Mouse (Mus musculus) embryonic facial prominence, embryonic 14.5 days (tissue): ENCODE results near the gene Tysnd1. TPM values are rescaled to one million over a fixed set of nuclear protein-coding genes. Genes with fewer than 3 reads are reported as not detected.

ENCODE experiments used
- polyA plus RNA-seq: library from polyadenylated mRNA; unstranded; fragments of >200 nt; fragmentation: Nextera tagmentation; extraction: Ambion mirVana; gene quantifications from 2 replicates; pipeline ENCODE4 v1.2.1, GENCODE M21; 2014

Gene Tysnd1
- polyA plus RNA-seq, 1 experiment from 2014 or later = 33.4 TPM

Other genes with a start within 250 kb of the Tysnd1 start
- gene Eif4ebp2, start 242.9 kb upstream of the Tysnd1 start, polyA plus RNA-seq = 43.3 and 46.9 TPM in 2 replicates
- gene Lrrc20, start 219.7 kb upstream of the Tysnd1 start, polyA plus RNA-seq = 9.7 TPM in 2 replicates
- gene Npffr1, start 100.0 kb upstream of the Tysnd1 start, polyA plus RNA-seq = 0.06 and 0.08 TPM in 2 replicates
- gene Ppa1, start 47.0 kb upstream of the Tysnd1 start, polyA plus RNA-seq = 158 and 162 TPM in 2 replicates
- gene Sar1a, start 15.2 kb upstream of the Tysnd1 start, polyA plus RNA-seq = 338 and 352 TPM in 2 replicates
- gene Aifm2, start 19.7 kb downstream of the Tysnd1 start, polyA plus RNA-seq = 13.0 and 13.8 TPM in 2 replicates
- gene H2afy2, start 88.6 kb downstream of the Tysnd1 start, polyA plus RNA-seq = 87.2 and 110 TPM in 2 replicates